ENCODE assay signal across 8 mouse cellular contexts in the genomic region with DNA sequence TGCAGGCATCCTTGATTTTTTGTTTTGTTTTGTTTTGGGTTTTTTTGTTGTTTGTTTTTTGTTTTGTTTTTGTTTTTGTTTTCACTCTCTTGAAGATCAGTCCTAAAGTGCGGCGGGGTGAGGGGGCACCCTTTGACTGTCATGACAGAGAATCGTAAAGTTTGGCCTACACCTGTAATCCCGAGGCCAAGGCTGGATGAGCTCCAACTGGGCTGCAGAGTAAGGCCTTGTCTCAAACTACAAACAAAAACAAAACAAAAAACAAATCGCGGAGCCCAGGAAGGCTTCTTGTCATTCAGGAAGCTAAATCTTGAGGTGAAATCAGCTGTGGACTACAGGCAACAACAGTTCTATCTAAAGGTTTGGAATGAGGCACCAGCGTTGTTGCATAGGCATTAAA. TPM values are rescaled to one million over a fixed set of nuclear protein-coding genes. Genes with fewer than 3 reads are reported as not detected.
DNase-seq lines count a peak whose midpoint lies in the region; ATAC-seq and TF ChIP-seq lines count a peak whose summit lies in the region.

No protein-coding gene starts in this region.

- H3K27me3 ChIP-seq in hindbrain, embryonic 11.5 days (ENCODE audit: control insufficient read depth, insufficient read depth, low read length), result no peaks in the 10 kb centered on the region
- no peaks in the 10 kb centered on the region for H3K27me3 ChIP-seq in limb, embryonic 12.5 days
- no peaks in the 10 kb centered on the region for H3K27me3 ChIP-seq in neural tube, embryonic 14.5 days (ENCODE audit: control insufficient read depth, insufficient read depth, low read length)

- H3K9me3 ChIP-seq in hindbrain, embryonic 11.5 days (ENCODE audit: control insufficient read depth, low read length), result no peaks in the 10 kb centered on the region
- H3K9me3 ChIP-seq in limb, embryonic 12.5 days, result no peaks in the 10 kb centered on the region
- no peaks in the 10 kb centered on the region for H3K9me3 ChIP-seq in neural tube, embryonic 14.5 days (ENCODE audit: control insufficient read depth, low read length)

- H3K27ac ChIP-seq in cortical plate, adult 2 months (ENCODE audit: insufficient read depth, low read length), result no peak overlapping the region
- H3K27ac ChIP-seq in hindbrain, embryonic 11.5 days (ENCODE audit: low read depth, low read length), result no peak overlapping the region
- no peak overlapping the region for H3K27ac ChIP-seq in limb, embryonic 12.5 days
- H3K27ac ChIP-seq in neural tube, embryonic 14.5 days (ENCODE audit: low read depth, low read length), result peak overlapping the region; percentile 29; the same call in 1 of the 2 replicates

- H3K4me3 ChIP-seq in cortical plate, adult 2 months (ENCODE audit: insufficient read depth, low read length), result peak overlapping the region; percentile 97
- peak overlapping the region; percentile 77 for H3K4me3 ChIP-seq in hindbrain, embryonic 11.5 days (ENCODE audit: low read depth, low read length)
- peak overlapping the region; percentile 85 for H3K4me3 ChIP-seq in limb, embryonic 12.5 days (replicated peaks)
- peak overlapping the region; percentile 69 for H3K4me3 ChIP-seq in neural tube, embryonic 14.5 days (ENCODE audit: low read depth, low read length)

- H3K36me3 ChIP-seq in hindbrain, embryonic 11.5 days (ENCODE audit: control insufficient read depth, insufficient read depth, low read length), result no peaks in the 10 kb centered on the region
- no peaks in the 10 kb centered on the region for H3K36me3 ChIP-seq in limb, embryonic 12.5 days
- no peaks in the 10 kb centered on the region for H3K36me3 ChIP-seq in neural tube, embryonic 14.5 days (ENCODE audit: control insufficient read depth, insufficient read depth, low read length)

- TF ChIP-seq CTCF in cortical plate, adult 2 months (IDR thresholded peaks at IDR 0.05; ENCODE audit: extremely low read depth, insufficient read depth, low read length), result no peak

- H3K9ac ChIP-seq in hindbrain, embryonic 11.5 days (ENCODE audit: low read depth, low read length), result peak overlapping the region; percentile 90
- H3K9ac ChIP-seq in limb, embryonic 12.5 days (replicated peaks), result peak overlapping the region; percentile 85
- peak overlapping the region; percentile 41 for H3K9ac ChIP-seq in neural tube, embryonic 14.5 days (replicated peaks; ENCODE audit: low read depth, low read length)

- WGBS in hindbrain, embryonic 11.5 days, result 53% methylated on average over 7 of the region's 7 CpGs
- 45% methylated on average over 7 of the region's 7 CpGs for WGBS in limb, embryonic 12.5 days
- WGBS in neural tube, embryonic 14.5 days, result 37% methylated on average over 7 of the region's 7 CpGs

- no peak for TF ChIP-seq POLR2A in cortical plate, adult 2 months (IDR thresholded peaks at IDR 0.05; ENCODE audit: extremely low read depth, insufficient read depth, low read length)

- no peaks in the 10 kb centered on the region; the same call in 1 of the 2 replicates for H3K4me1 ChIP-seq in cortical plate, adult 2 months (ENCODE audit: control insufficient read depth, insufficient read depth, low read length)
- no peaks in the 10 kb centered on the region for H3K4me1 ChIP-seq in hindbrain, embryonic 11.5 days (replicated peaks; ENCODE audit: control insufficient read depth, insufficient read depth, low read length)
- peaks cover 10% of the 10 kb centered on the region for H3K4me1 ChIP-seq in limb, embryonic 12.5 days (replicated peaks)
- peaks cover 13% of the 10 kb centered on the region for H3K4me1 ChIP-seq in neural tube, embryonic 14.5 days (ENCODE audit: control insufficient read depth, insufficient read depth, low read length)

- no peak for ATAC-seq in cerebellum, adult (ENCODE audit: insufficient number of reproducible peaks, low FRiP score, low TSS enrichment)
- no peak for ATAC-seq in hindbrain, embryonic 11.5 days (ENCODE audit: low FRiP score)
- ATAC-seq in limb, embryonic 12.5 days (ENCODE audit: insufficient number of reproducible peaks, insufficient read depth, low FRiP score, low TSS enrichment, low read depth), result no peak
- no peak for ATAC-seq in neural tube, embryonic 14.5 days (ENCODE audit: low read depth)

- H3K4me2 ChIP-seq in hindbrain, embryonic 11.5 days (replicated peaks; ENCODE audit: low read depth, low read length), result peak overlapping the region; percentile 67
- peak overlapping the region; percentile 71 for H3K4me2 ChIP-seq in limb, embryonic 12.5 days
- H3K4me2 ChIP-seq in neural tube, embryonic 14.5 days (ENCODE audit: low read depth, low read length), result peak overlapping the region; percentile 82

- DNase-seq in cerebellum, adult 11 months, result peak; percentile 58
- DNase-seq in A20 (ENCODE audit: low read depth, low spot score), result peak; percentile 16
- peak; percentile 19 for DNase-seq in hindbrain, embryonic 11.5 days (ENCODE audit: low spot score)
- no peak for DNase-seq in urinary bladder, postnatal 25 days (ENCODE audit: low spot score)

RNA-seq across cellular contexts. Expression of a gene that starts 1.1 kb away (rescaled TPM):
- polyA plus RNA-seq in cortical plate, adult 2 months (2012; rRNA removed), result 23.1 and 23.6 TPM in 2 replicates
- polyA plus RNA-seq in hindbrain, embryonic 11.5 days (2014; fragmentation: Nextera tagmentation; extraction: Ambion mirVana), result 21.5 and 27.3 TPM in 2 replicates
- polyA plus RNA-seq in limb, embryonic 12.5 days (2016; fragmentation: Nextera tagmentation; extraction: Ambion mirVana), result 49.8 and 50.8 TPM in 2 replicates
- polyA plus RNA-seq in neural tube, embryonic 14.5 days (2014; fragmentation: Nextera tagmentation; extraction: Ambion mirVana), result 22.9 and 25.5 TPM in 2 replicates
